Mouse (Mus musculus) yolk sac, embryonic 10.5 days (tissue): ENCODE results near the gene Sf3b3.
"Not testable (repeated sequence)": the region's sequence is repeated elsewhere in the genome, so short reads cannot be mapped to it uniquely, and the experiment has no call there.

Experiments used
- DNase-seq: peaks from one replicate; pipeline ENCODE4 v3.0.0-alpha.2; 2017; ENCODE audit warnings: low spot score

Gene Sf3b3

GRCm38 (mm10) chr8:110846405-110847170, at the start of gene Sf3b3, which contains the start of gene Cog4:
Sf3b3 (minus strand) TSS chr8:110846787.
Cog4 (plus strand) TSS chr8:110846600.
- peak; percentile 87 for DNase-seq

DNA sequence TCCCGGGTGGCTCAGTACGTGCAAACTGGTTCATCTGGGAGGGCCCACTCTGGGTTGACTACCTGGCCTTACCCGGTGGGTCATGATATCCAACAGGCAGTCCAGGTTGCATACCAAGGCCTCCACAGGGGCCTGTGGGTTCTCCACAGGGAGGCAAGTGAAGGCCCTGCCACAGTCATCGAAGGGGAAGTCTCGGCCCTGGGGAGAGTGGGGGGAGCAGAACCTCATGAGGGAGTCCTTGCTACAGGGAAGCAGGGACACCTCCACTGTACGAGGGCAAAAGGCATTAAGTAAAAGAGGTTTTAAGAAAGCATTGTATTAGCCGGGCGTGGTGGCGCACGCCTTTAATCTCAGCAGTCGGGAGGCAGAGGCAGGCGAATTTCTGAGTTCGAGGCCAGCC, 49.2 kb upstream of the Sf3b3 start:
- DNase-seq, result no peak

- no peak for DNase-seq
Measured at GRCm38 (mm10) chr8:110895254-110895653, 48.7 kb upstream of the Sf3b3 start.

- no peak for DNase-seq
Measured at GRCm38 (mm10) chr8:110894851-110895250, 48.3 kb upstream of the Sf3b3 start.

GRCm38 (mm10) chr8:110892913-110893312, 46.3 kb upstream of the Sf3b3 start:
- no peak for DNase-seq

DNA sequence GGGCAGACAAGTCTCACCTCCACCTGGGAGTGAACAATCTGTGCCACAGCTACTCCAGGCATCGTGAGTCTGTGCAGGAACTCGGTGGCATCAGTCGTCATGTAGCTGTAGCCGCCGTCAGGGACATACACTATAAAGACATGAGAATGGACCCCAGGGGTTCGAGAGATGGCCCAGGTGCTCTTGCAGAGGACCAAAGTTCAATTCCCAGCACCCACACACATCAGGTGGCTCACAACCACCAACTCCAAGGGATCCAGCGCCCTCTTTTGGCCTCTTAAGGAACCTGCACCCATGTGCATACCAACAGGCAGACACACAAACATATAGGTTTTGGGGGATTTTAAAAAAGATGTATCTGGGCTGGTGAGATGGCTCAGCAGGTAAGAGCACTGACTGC, 45.5 kb upstream of the Sf3b3 start:
- no peak for DNase-seq

DNA sequence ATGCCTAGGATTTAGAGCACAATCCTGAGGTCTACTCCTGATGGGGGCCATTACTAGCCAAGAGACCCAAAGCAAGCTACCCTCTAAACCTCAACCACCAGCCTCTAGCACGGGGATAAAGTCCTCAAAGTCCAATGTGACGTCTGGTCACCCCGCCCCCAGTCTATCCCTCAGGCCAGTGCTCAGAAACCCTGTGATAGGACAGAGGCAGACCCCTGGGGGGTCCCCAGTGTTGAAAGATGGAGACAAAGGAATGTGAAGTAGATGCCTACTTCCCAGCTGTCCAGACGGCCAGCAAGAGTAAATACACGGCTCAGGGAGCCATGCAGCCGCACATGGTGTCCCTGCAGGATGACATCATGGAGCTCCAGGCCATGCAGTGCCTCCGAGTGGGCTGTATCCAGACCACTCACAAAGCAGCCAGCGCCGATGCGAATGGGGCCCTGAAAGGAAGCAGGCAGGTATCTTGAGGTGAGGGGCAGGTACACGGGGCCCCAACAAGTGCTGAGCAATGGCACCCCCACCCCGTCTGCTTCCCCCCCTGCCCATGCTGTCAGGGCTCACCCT, 43.4 kb upstream of the Sf3b3 start:
- peak; percentile 49 for DNase-seq

GRCm38 (mm10) chr8:110888860-110889259, 42.3 kb upstream of the Sf3b3 start:
- no peak for DNase-seq

GRCm38 (mm10) chr8:110888441-110888840, 41.9 kb upstream of the Sf3b3 start:
- no peak for DNase-seq

- DNase-seq, result no peak
Measured at GRCm38 (mm10) chr8:110887551-110887950, 41.0 kb upstream of the Sf3b3 start.

GRCm38 (mm10) chr8:110886634-110887033, 40.0 kb upstream of the Sf3b3 start:
- no peak for DNase-seq

- DNase-seq, result no peak
Measured at GRCm38 (mm10) chr8:110883824-110884223, 37.2 kb upstream of the Sf3b3 start.

GRCm38 (mm10) chr8:110881741-110882310, 35.2 kb upstream of the Sf3b3 start:
- no peak for DNase-seq

DNA sequence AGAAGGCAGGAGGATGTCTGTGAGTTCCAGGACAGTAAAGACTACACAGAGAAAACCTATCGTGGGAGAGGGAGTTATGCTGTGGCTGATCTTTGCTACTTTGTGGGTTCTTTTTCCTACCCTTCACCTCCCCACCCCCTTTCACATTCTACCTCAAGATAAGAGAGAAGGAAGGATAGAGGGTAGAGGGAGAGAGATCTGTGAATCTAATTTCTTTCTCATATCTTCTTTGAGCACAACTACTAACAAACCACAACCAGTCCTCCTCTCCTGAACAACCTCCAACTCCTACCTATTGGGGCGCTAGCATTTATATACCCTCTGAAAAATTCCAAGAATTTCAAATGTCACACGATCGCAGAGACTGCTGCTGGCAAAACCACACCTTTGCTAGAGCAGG, 31.3 kb upstream of the Sf3b3 start:
- DNase-seq, result no peak

DNA sequence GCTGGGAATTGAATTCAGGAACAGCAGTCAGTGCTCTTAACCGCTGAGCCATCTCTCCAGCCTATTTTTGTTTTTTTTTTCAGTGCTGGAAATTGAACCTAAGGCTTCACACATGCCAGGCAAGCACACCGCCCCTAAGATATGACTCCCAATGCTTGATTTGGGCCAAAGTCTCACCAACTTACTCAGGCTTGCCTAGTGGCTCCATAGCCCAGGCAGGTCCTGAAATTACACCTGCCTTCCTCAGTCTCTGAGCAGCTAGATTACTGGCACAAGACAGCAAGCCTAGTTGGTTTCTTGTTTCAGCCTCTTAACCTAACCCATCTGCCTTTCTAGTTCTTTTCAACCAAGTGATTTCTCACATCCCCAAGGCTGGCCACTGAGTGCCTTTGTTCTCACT, 23.9 kb upstream of the Sf3b3 start:
- no peak for DNase-seq

- not testable (repeated sequence) for DNase-seq
Measured at GRCm38 (mm10) chr8:110861347-110862025, 14.9 kb upstream of the Sf3b3 start.

- DNase-seq, result no peak
Measured at GRCm38 (mm10) chr8:110859651-110860501, 13.3 kb upstream of the Sf3b3 start.

DNA sequence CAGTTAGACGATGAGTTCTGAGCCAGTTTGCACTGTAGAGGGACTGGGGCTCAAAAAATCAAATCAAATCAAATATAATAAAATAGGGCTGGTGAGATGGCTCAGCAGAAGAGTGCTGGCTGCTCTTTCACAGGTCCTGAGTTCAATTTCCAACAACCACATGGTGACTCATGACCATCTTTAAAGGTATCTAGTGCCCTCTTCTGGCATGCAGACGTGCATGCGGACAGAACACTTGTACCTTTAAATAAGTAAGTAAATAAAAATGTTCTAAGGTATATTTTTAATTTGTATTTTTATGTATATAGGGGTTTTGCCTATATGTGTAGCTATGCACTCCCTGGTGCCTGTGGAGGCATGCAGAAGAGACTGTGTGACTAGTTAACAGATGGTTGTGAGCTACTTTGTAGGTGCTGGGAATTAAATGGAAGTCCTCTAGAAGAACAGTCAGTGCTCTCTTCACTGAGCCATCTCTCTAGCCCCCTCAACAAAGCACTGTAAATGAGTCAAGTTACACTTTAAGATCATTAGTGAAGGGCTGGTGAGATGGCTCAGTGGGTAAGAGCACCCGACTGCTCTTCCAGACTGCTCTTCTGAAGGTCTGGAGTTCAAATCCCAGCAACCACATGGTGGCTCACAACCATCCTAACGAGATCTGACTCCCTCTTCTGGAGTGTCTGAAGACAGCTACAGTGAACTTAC, 10.3 kb upstream of the Sf3b3 start:
- no peak for DNase-seq

DNA sequence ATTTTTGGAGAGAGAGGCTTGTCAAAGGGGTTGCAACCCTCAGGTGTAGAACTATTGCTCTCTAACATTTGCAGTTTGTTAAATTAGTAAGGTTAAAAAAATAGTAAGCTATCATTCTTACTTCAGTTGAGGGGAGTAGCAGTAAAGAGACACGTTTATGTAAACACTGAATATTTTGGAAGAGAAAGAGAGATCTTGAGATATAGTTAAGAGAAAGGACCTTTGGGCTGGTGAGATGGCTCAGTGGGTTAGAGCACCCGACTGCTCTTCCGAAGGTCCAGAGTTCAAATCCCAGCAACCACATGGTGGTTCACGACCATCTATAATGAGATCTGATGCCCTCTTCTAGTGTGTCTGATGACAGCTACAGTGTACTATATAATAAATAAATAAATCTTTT, 9.5 kb upstream of the Sf3b3 start:
- not testable (repeated sequence) for DNase-seq

DNA sequence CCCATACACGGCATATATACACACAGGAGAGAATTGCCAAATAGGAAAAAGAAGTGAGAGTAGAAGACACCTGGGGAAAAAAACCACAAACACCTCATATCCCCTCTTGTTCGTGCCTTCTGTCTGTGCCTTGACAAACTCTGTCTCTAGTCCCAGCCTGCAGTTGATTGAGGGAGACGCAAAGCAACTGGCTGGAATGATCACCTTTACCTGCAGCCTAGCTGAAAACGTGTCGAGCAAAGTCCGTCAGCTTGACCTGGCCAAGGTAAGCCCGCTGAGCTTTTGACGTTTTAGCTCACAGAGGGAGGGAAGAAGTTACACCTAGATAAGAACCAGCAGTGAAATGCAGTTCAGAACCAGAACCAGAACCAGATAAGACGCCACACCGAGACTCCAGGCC, 4.6 kb upstream of the Sf3b3 start:
- DNase-seq, result peak; percentile 70
